Mouse (Mus musculus) small intestine, adult 2 months (tissue): ENCODE data around the gene Qk.

Source experiments
- CTCF ChIP-seq: fragments of 200-500 bp; IDR thresholded peaks from 2 replicates; pipeline ENCODE4 v1.5.1; 2012; ENCODE audit warnings: low read depth, mild to moderate bottlenecking, control low read depth, inconsistent platforms, low read length, moderate library complexity, mixed read lengths; ENCODE audit not compliant: insufficient replicate concordance, insufficient read length; ENCODE audit errors: extremely low read depth
- POLR2A ChIP-seq: fragments of 200-500 bp; IDR thresholded peaks from 2 replicates; pipeline ENCODE4 v1.6.1; 2012; ENCODE audit warnings: low read depth, mild to moderate bottlenecking, control low read depth, inconsistent platforms, low read length, moderate library complexity

- TF ChIP-seq POLR2A = no peak
- TF ChIP-seq CTCF = no peak
Measured at GRCm38 (mm10) chr17:10251252-10251958, 68.2 kb downstream of the Qk start.
